Mouse (Mus musculus): ENCODE measurements around the gene Aven.

Gene Aven

GRCm38 (mm10) chr2:112561549-112561948, 68.8 kb downstream of the Aven start:
- no peak for DNase-seq

GRCm38 (mm10) chr2:112565060-112565459, 72.3 kb downstream of the Aven start:
- DNase-seq = no peak

GRCm38 (mm10) chr2:112566290-112567085, 73.7 kb downstream of the Aven start:
- no peak for DNase-seq

GRCm38 (mm10) chr2:112567786-112568185, 75.0 kb downstream of the Aven start:
- DNase-seq = no peak

GRCm38 (mm10) chr2:112590985-112591384, 98.2 kb downstream of the Aven start:
- no peak for DNase-seq

GRCm38 (mm10) chr2:112591451-112591871, 98.7 kb downstream of the Aven start:
- no peak for DNase-seq

- no peak for DNase-seq
These were observed 100.6 kb downstream of the Aven start for GRCm38 (mm10) chr2:112593322-112593721.

- no peak for DNase-seq
These were observed 101.0 kb downstream of the Aven start for GRCm38 (mm10) chr2:112593781-112594180.

GRCm38 (mm10) chr2:112595807-112596206, 103.0 kb downstream of the Aven start:
- no peak for DNase-seq

GRCm38 (mm10) chr2:112596415-112596814, 103.7 kb downstream of the Aven start:
- no peak for DNase-seq

GRCm38 (mm10) chr2:112597064-112597463, 104.3 kb downstream of the Aven start:
- DNase-seq = no peak

- no peak for DNase-seq
These were observed 107.5 kb downstream of the Aven start for GRCm38 (mm10) chr2:112600222-112600621.

- no peak for DNase-seq
These were observed 109.7 kb downstream of the Aven start for GRCm38 (mm10) chr2:112602487-112602886.

GRCm38 (mm10) chr2:112606536-112606935, 113.8 kb downstream of the Aven start:
- no peak for DNase-seq

- no peak for DNase-seq
These were observed 119.9 kb downstream of the Aven start for GRCm38 (mm10) chr2:112612628-112613027.

- DNase-seq = no peak
These were observed 121.6 kb downstream of the Aven start for GRCm38 (mm10) chr2:112614375-112614774.

GRCm38 (mm10) chr2:112617206-112617605, 124.4 kb downstream of the Aven start:
- no peak for DNase-seq

GRCm38 (mm10) chr2:112625156-112625555, 132.4 kb downstream of the Aven start:
- no peak for DNase-seq

GRCm38 (mm10) chr2:112630669-112631068, 137.9 kb downstream of the Aven start:
- no peak for DNase-seq

- no peak for DNase-seq
These were observed 139.8 kb downstream of the Aven start for GRCm38 (mm10) chr2:112632536-112632935.

GRCm38 (mm10) chr2:112637206-112637605, 144.4 kb downstream of the Aven start:
- DNase-seq = no peak

- no peak for DNase-seq
These were observed 161.1 kb downstream of the Aven start for GRCm38 (mm10) chr2:112653836-112654235.

- no peak for DNase-seq
These were observed 163.4 kb downstream of the Aven start for GRCm38 (mm10) chr2:112656131-112656530.

- no peak for DNase-seq
These were observed 176.7 kb downstream of the Aven start for GRCm38 (mm10) chr2:112669461-112669860.

- no peak for DNase-seq
These were observed 183.4 kb downstream of the Aven start for GRCm38 (mm10) chr2:112676175-112676574.
